Mouse (Mus musculus) neural tube, embryonic 13.5 days (tissue): ENCODE data around the gene Nkx2-3. TPM values are rescaled to one million over a fixed set of nuclear protein-coding genes. Genes with fewer than 3 reads are reported as not detected.

Experiments used
- ATAC-seq: fragments of 200-750 bp; cut with Nextera tagmentation; 2 replicates; pipeline ENCODE4 v1.8.0; 2017; ENCODE audit warnings: low read depth, mild to moderate bottlenecking, moderate TSS enrichment, moderate library complexity
- H3K27ac ChIP-seq: fragments of 300-500 bp; sonication (generic); replicated peaks from 2 replicates; pipeline ENCODE4 v1.5.1; 2015; ENCODE audit warnings: moderate library complexity, mild to moderate bottlenecking, inconsistent platforms
- H3K27me3 ChIP-seq: fragments of 300-500 bp; sonication (generic); 2 replicates; pipeline ENCODE4 v1.6.1; 2015; ENCODE audit warnings: mild to moderate bottlenecking, inconsistent platforms
- H3K36me3 ChIP-seq: fragments of 300-500 bp; sonication (generic); 2 replicates; pipeline ENCODE4 v1.6.1; 2015; ENCODE audit warnings: mild to moderate bottlenecking, inconsistent platforms
- H3K4me1 ChIP-seq: fragments of 300-500 bp; sonication (generic); replicated peaks from 2 replicates; pipeline ENCODE4 v1.6.1; 2015; ENCODE audit warnings: inconsistent platforms
- H3K4me2 ChIP-seq: fragments of 300-500 bp; sonication (generic); 2 replicates; pipeline ENCODE4 v1.6.1; 2015; ENCODE audit warnings: inconsistent platforms, mild to moderate bottlenecking, moderate library complexity
- H3K4me3 ChIP-seq: fragments of 300-500 bp; sonication (generic); 2 replicates; pipeline ENCODE4 v1.5.1; 2015; ENCODE audit warnings: mild to moderate bottlenecking, inconsistent platforms
- H3K9ac ChIP-seq: fragments of 300-500 bp; sonication (generic); 2 replicates; pipeline ENCODE4 v1.6.1; 2015; ENCODE audit warnings: moderate library complexity, mild to moderate bottlenecking, inconsistent platforms
- H3K9me3 ChIP-seq: fragments of 300-500 bp; sonication (generic); 2 replicates; pipeline ENCODE4 v1.6.1; 2016; ENCODE audit warnings: inconsistent platforms
- WGBS: fragments of 180-500 bp; shearing (Covaris S2); methylation state at CpG from one replicate; pipeline ENCODE4 v1.1.7; 2015; 5-methylcytosine and 5-hydroxymethylcytosine counted together
- polyA plus RNA-seq: library from polyadenylated mRNA; unstranded; fragments of >200 nt; fragmentation: Nextera tagmentation; extraction: Ambion mirVana; gene quantifications from 2 replicates; pipeline ENCODE4 v1.2.1, GENCODE M21; 2015

Gene Nkx2-3
- not detected in 2 replicates for polyA plus RNA-seq

GRCm38 (mm10) chr19:43612051-43612450 is at the start of gene Nkx2-3:
Gene Nkx2-3, plus strand, starts transcription at chr19:43612325.
- no peaks in the 10 kb centered on the region for H3K9me3 ChIP-seq
- peaks cover 43% of the 10 kb centered on the region for H3K4me1 ChIP-seq
- no peak within 1 kb of the TSS for H3K9ac ChIP-seq
- under 1% methylated on average over 24 of the region's 24 CpGs for WGBS
- H3K27ac ChIP-seq, result no peak within 1 kb of the TSS
- peaks cover 98% of the 10 kb centered on the region for H3K27me3 ChIP-seq
- H3K4me3 ChIP-seq, result no peak within 1 kb of the TSS
- no peaks in the 10 kb centered on the region for H3K36me3 ChIP-seq
- 0 out of 2 replicates have a peak, but pooled peaks have one; percentile 49 for ATAC-seq
- no peak within 1 kb of the TSS for H3K4me2 ChIP-seq

- H3K4me1 ChIP-seq, result no peaks in the 10 kb centered on the region
- no peaks in the 10 kb centered on the region for H3K9me3 ChIP-seq
- ATAC-seq, result no peak
- H3K4me2 ChIP-seq, result no peak overlapping the region
- no peaks in the 10 kb centered on the region for H3K36me3 ChIP-seq
- H3K27ac ChIP-seq, result no peak overlapping the region
- peaks cover 12% of the 10 kb centered on the region for H3K27me3 ChIP-seq
- no peak overlapping the region for H3K9ac ChIP-seq
- WGBS, result 82% methylated on average over 5 of the region's 5 CpGs
- no peak overlapping the region for H3K4me3 ChIP-seq
Observed at GRCm38 (mm10) chr19:43563166-43563565, 49.0 kb upstream of the Nkx2-3 start.

GRCm38 (mm10) chr19:43568298-43568697 is 43.8 kb upstream of the Nkx2-3 start:
- ATAC-seq, result no peak
- Histone ChIP-seq H3K4me1 (peaks cover 8% of the 10 kb centered on the region), H3K36me3 (no peaks in the 10 kb centered on the region), H3K9ac (no peak overlapping the region), H3K4me3 (no peak overlapping the region), H3K27ac (no peak overlapping the region), H3K9me3 (no peaks in the 10 kb centered on the region), H3K4me2 (no peak overlapping the region), H3K27me3 (peaks cover 42% of the 10 kb centered on the region)
- 46% methylated on average over 9 of the region's 9 CpGs for WGBS

GRCm38 (mm10) chr19:43569133-43569532 is 43.0 kb upstream of the Nkx2-3 start:
- 59% methylated on average over 6 of the region's 6 CpGs for WGBS
- Histone ChIP-seq H3K36me3 (no peaks in the 10 kb centered on the region), H3K4me3 (no peak overlapping the region), H3K4me1 (peaks cover 8% of the 10 kb centered on the region), H3K27ac (no peak overlapping the region), H3K27me3 (peaks cover 50% of the 10 kb centered on the region), H3K4me2 (no peak overlapping the region), H3K9ac (no peak overlapping the region), H3K9me3 (no peaks in the 10 kb centered on the region)
- ATAC-seq, result no peak

GRCm38 (mm10) chr19:43570831-43571790 is 41.0 kb upstream of the Nkx2-3 start:
- WGBS, result 12% methylated on average over 32 of the region's 32 CpGs
- H3K9ac ChIP-seq, result peak overlapping the region; percentile 67
- peak; percentile 93 for ATAC-seq
- no peak overlapping the region for H3K27ac ChIP-seq
- H3K9me3 ChIP-seq, result no peaks in the 10 kb centered on the region
- peak overlapping the region; percentile 47 for H3K4me3 ChIP-seq
- H3K4me2 ChIP-seq, result peak overlapping the region; percentile 78
- no peaks in the 10 kb centered on the region for H3K36me3 ChIP-seq
- H3K4me1 ChIP-seq, result peaks cover 8% of the 10 kb centered on the region
- peaks cover 62% of the 10 kb centered on the region for H3K27me3 ChIP-seq

GRCm38 (mm10) chr19:43579081-43579796 is 32.9 kb upstream of the Nkx2-3 start:
- H3K9me3 ChIP-seq, result no peaks in the 10 kb centered on the region
- H3K9ac ChIP-seq, result no peak overlapping the region
- no peak overlapping the region for H3K4me3 ChIP-seq
- WGBS, result 82% methylated on average over 13 of the region's 13 CpGs
- no peaks in the 10 kb centered on the region for H3K36me3 ChIP-seq
- ATAC-seq, result no peak
- peaks cover 60% of the 10 kb centered on the region for H3K27me3 ChIP-seq
- no peak overlapping the region for H3K4me2 ChIP-seq
- H3K27ac ChIP-seq, result no peak overlapping the region
- no peaks in the 10 kb centered on the region for H3K4me1 ChIP-seq

GRCm38 (mm10) chr19:43581185-43581584 is 30.9 kb upstream of the Nkx2-3 start:
- Histone ChIP-seq H3K9me3 (no peaks in the 10 kb centered on the region), H3K27me3 (peaks cover 69% of the 10 kb centered on the region), H3K4me3 (no peak overlapping the region), H3K4me1 (no peaks in the 10 kb centered on the region), H3K27ac (no peak overlapping the region), H3K36me3 (no peaks in the 10 kb centered on the region), H3K4me2 (no peak overlapping the region), H3K9ac (no peak overlapping the region)
- WGBS, result 56% methylated on average over 2 of the region's 2 CpGs
- no peak for ATAC-seq

GRCm38 (mm10) chr19:43583192-43583591 is 28.9 kb upstream of the Nkx2-3 start:
- H3K36me3 ChIP-seq, result no peaks in the 10 kb centered on the region
- H3K9ac ChIP-seq, result no peak overlapping the region
- no peak for ATAC-seq
- 7% methylated on average over 4 of the region's 4 CpGs for WGBS
- H3K4me1 ChIP-seq, result no peaks in the 10 kb centered on the region
- H3K27me3 ChIP-seq, result peaks cover 87% of the 10 kb centered on the region
- no peak overlapping the region for H3K27ac ChIP-seq
- no peak overlapping the region for H3K4me3 ChIP-seq
- H3K4me2 ChIP-seq, result no peak overlapping the region
- H3K9me3 ChIP-seq, result no peaks in the 10 kb centered on the region

- H3K27ac ChIP-seq, result no peak overlapping the region
- ATAC-seq, result no peak
- H3K4me2 ChIP-seq, result no peak overlapping the region
- 2% methylated on average over 17 of the region's 17 CpGs for WGBS
- no peak overlapping the region for H3K4me3 ChIP-seq
- H3K36me3 ChIP-seq, result no peaks in the 10 kb centered on the region
- H3K4me1 ChIP-seq, result no peaks in the 10 kb centered on the region
- H3K27me3 ChIP-seq, result peaks cover 89% of the 10 kb centered on the region
- no peaks in the 10 kb centered on the region for H3K9me3 ChIP-seq
- no peak overlapping the region for H3K9ac ChIP-seq
Observed at GRCm38 (mm10) chr19:43583595-43583994, 28.5 kb upstream of the Nkx2-3 start.

- no peak for ATAC-seq
- H3K4me2 ChIP-seq, result 0 out of 2 replicates have a peak overlapping the region, but pooled peaks have one; percentile 3
- H3K27ac ChIP-seq, result no peak overlapping the region
- H3K36me3 ChIP-seq, result no peaks in the 10 kb centered on the region
- peaks cover 95% of the 10 kb centered on the region for H3K27me3 ChIP-seq
- no peaks in the 10 kb centered on the region for H3K9me3 ChIP-seq
- no peak overlapping the region for H3K9ac ChIP-seq
- H3K4me1 ChIP-seq, result no peaks in the 10 kb centered on the region
- no peak overlapping the region for H3K4me3 ChIP-seq
- WGBS, result 2% methylated on average over 13 of the region's 13 CpGs
Observed at GRCm38 (mm10) chr19:43584788-43585187, 27.3 kb upstream of the Nkx2-3 start.

- Histone ChIP-seq H3K27me3 (peaks cover 90% of the 10 kb centered on the region), H3K4me2 (no peak overlapping the region), H3K9me3 (0 out of 2 replicates have a peak, but pooled peaks cover 8% of the 10 kb centered on the region), H3K36me3 (no peaks in the 10 kb centered on the region), H3K4me1 (no peaks in the 10 kb centered on the region), H3K27ac (no peak overlapping the region), H3K9ac (no peak overlapping the region), H3K4me3 (no peak overlapping the region)
- 62% methylated on average over 4 of the region's 4 CpGs for WGBS
- ATAC-seq, result no peak
Observed at GRCm38 (mm10) chr19:43592026-43592425, 20.1 kb upstream of the Nkx2-3 start.

GRCm38 (mm10) chr19:43596981-43597380 is 15.1 kb upstream of the Nkx2-3 start:
- H3K4me2 ChIP-seq, result no peak overlapping the region
- no peak overlapping the region for H3K9ac ChIP-seq
- WGBS, result 12% methylated on average over 5 of the region's 5 CpGs
- no peak overlapping the region for H3K27ac ChIP-seq
- H3K4me3 ChIP-seq, result no peak overlapping the region
- H3K4me1 ChIP-seq, result peaks cover 13% of the 10 kb centered on the region
- no peaks in the 10 kb centered on the region for H3K36me3 ChIP-seq
- H3K27me3 ChIP-seq, result peaks cover 100% of the 10 kb centered on the region
- no peaks in the 10 kb centered on the region for H3K9me3 ChIP-seq
- no peak for ATAC-seq
